Mouse (Mus musculus): ENCODE measurements around the gene Trnp1.

DNA sequence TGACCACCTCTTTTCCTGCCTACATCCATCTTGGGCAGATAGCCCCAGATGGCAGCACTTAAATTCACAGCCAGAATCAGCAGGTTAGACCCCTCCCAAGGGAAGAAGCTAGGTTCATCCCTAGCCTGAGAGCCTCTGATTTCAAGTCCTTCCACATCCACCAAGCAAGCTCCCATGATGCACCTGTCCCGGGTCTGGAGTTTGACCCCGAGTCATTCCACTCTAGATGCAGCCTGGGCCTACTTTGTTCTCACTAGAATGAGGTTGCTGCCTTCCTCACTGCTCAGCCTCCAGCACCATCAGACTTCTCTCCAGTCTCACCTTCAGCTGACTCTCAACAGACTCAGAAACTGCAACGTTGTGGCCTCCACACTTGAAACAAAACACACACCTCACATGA lies 37.7 kb upstream of the Trnp1 start:
- TF ChIP-seq CTCF (IDR thresholded peaks at IDR 0.05; ENCODE audit: low read depth) (no peak), EP300 (IDR thresholded peaks at IDR 0.05; ENCODE audit: low read depth) (no peak)
